Mouse (Mus musculus): ENCODE measurements at regions not wholly inside any gene's neighbourhood (a gene's known extent, or its start where the extent isn't known, plus 50 kb on each side); places are given as distances from the start of the nearest gene placed in this dataset.
A peak's percentile ranks its signal among the peaks of the same experiment; 100 is the strongest.

GRCm38 (mm10) chrX:139392777-139393176, 59.3 kb downstream of the Trap1a start:
- peak; percentile 97 for ATAC-seq (ENCODE audit: low TSS enrichment)

DNA sequence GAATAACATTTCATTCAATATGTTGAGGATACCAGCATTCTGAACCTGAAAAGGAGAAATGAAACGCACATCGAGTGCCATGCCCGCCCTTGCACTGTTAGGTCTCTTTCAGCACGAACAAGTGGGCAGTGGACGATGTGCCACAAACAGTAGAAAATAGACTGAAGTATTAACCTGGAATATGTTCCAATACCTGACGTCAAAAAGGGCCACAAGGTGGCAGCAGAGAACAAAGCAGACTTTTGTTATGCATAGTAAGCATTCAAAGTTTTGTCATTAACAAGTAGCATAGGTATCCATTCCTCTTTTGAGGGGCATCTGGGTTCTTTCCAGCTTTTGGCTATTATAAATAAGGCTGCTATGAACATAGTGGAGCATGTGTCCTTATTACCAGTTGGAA, 63.5 kb upstream of the D330045A20Rik start:
- no peak for ATAC-seq (ENCODE audit: low TSS enrichment)

GRCm38 (mm10) chrX:139419867-139420266, 60.3 kb upstream of the D330045A20Rik start:
- ATAC-seq (ENCODE audit: low TSS enrichment), result 0 out of 2 replicates have a peak, but pooled peaks have one; percentile 41

DNA sequence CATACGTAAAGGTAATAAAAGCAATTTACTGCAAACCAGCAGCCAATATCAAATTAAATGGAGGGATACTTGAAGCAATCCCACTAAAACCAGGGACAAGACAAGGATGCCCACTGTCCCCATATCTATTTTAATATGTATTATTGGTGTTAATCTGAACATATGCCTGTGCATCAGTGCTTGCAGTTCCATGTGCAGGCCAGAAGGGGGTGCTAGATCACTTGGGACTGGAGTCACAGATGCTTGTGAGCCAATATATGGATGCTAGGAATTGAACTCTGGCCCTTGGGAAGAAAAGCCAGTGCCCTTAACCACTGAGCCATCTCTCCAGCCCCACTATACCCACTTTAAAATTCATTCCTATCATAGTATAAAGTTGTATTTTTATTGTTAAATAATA, 55.9 kb upstream of the D330045A20Rik start:
- ATAC-seq (ENCODE audit: low TSS enrichment), result no peak
